Mouse (Mus musculus): Measurements from ENCODE around the gene S100a5. TPM values are rescaled to one million over a fixed set of nuclear protein-coding genes. Genes with fewer than 3 reads are reported as not detected.

Gene S100a5
- total and polyA plus RNA-seq, 3 experiments, result not detected

GRCm38 (mm10) chr3:90581141-90581540, 27.2 kb upstream of the S100a5 start:
- no peak for DNase-seq
- peaks cover 5% of the 10 kb centered on the region; the same call in 1 of the 2 replicates for H3K4me1 ChIP-seq (ENCODE audit: control insufficient read depth, insufficient read depth, low read length)
- no peak overlapping the region for H3K27ac ChIP-seq
- no peak overlapping the region for H3K4me3 ChIP-seq
- no peaks in the 10 kb centered on the region for H3K79me2 ChIP-seq (replicated peaks; ENCODE audit: control insufficient read depth, insufficient read depth, low read length)
- H3K27me3 ChIP-seq (ENCODE audit: control insufficient read depth, insufficient read depth, low read length), result no peaks in the 10 kb centered on the region
- TF ChIP-seq CTCF (IDR thresholded peaks at IDR 0.05), result no peak
- no peak for TF ChIP-seq EP300 (IDR thresholded peaks at IDR 0.05; ENCODE audit: insufficient read depth, low read depth, low read length)
- no peak for TF ChIP-seq POLR2A (IDR thresholded peaks at IDR 0.05; ENCODE audit: insufficient read depth, low read depth, low read length)
- intact Hi-C loops (cut with DNase I), result loop anchor here (5.0 kb wide), 1 partner anchor 126 kb away; no protein-coding TSS in a partner anchor
- WGBS, result 95% methylated on average over 5 of the region's 5 CpGs
- H3K36me3 ChIP-seq (ENCODE audit: control insufficient read depth, insufficient read depth, low read length), result no peaks in the 10 kb centered on the region
- H3K9ac ChIP-seq (ENCODE audit: low read depth, low read length), result no peak overlapping the region

- Histone ChIP-seq H3K36me3 (ENCODE audit: control insufficient read depth, insufficient read depth, low read length) (no peaks in the 10 kb centered on the region), H3K4me3 (no peak overlapping the region)
- intact Hi-C loops (cut with DNase I), result loop anchor here (5.0 kb wide), 1 partner anchor 125 kb away; no protein-coding TSS in a partner anchor
These were observed 26.2 kb upstream of the S100a5 start for GRCm38 (mm10) chr3:90582156-90582555.

DNA sequence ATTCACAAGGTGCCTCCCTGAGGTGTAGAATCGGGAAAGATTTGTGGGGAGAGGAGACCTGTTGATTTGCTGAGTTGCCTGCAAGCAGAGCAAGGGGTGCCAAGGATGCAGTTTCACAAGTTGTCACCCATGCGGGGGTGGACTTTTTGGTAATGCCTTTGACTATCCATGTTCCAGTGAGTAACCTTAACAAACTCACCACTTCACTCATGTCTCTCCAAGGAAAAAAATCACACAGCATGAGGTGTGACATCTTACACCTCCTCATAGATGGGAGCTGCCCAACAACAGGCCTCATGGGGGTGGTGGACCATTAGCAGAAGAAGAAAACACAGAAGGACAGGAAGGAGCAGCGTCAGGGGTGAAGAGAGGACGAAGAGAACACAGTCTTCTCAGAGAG, 25.8 kb upstream of the S100a5 start:
- intact Hi-C loops (cut with DNase I), result loop anchor here (5.0 kb wide), 1 partner anchor 125 kb away; no protein-coding TSS in a partner anchor
- DNase-seq, result no peak

More at GRCm38 (mm10) chr3:90582156-90582555, 26.2 kb upstream of the S100a5 start:
- Histone ChIP-seq H3K27me3 (ENCODE audit: control insufficient read depth, insufficient read depth, low read length) (no peaks in the 10 kb centered on the region), H3K79me2 (replicated peaks; ENCODE audit: control insufficient read depth, insufficient read depth, low read length) (no peaks in the 10 kb centered on the region), H3K9ac (ENCODE audit: low read depth, low read length) (no peak overlapping the region), H3K27ac (no peak overlapping the region), H3K4me1 (ENCODE audit: control insufficient read depth, insufficient read depth, low read length) (peaks cover 6% of the 10 kb centered on the region; the same call in 1 of the 2 replicates)
- no peak for DNase-seq
- WGBS, result 100% methylated on average over 1 of the region's 1 CpGs
- TF ChIP-seq CTCF (IDR thresholded peaks at IDR 0.05) (peak; percentile 56), POLR2A (IDR thresholded peaks at IDR 0.05; ENCODE audit: insufficient read depth, low read depth, low read length) (no peak), EP300 (IDR thresholded peaks at IDR 0.05; ENCODE audit: insufficient read depth, low read depth, low read length) (no peak)

DNA sequence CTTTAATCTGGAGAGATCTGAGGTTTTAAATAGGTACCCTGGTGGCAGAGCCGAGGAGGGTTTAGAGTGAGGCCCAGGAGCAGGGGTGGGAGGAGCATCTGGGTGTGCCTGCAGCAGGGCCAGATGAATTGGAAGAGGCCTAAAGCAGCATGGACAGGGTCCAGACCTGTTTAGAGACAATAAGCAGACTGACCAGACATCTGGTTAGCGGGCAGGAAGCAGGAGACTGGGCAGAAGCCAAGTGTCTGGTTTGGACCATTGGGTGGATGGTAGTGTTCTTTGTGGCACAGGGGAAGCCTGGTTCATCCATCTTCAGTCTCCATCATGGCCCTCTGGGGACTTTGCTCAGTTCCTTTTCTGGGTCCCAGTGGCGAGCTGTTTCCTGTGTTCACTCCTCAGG, 24.4 kb upstream of the S100a5 start:
- no peak overlapping the region for H3K4me3 ChIP-seq
- H3K27me3 ChIP-seq (ENCODE audit: control insufficient read depth, insufficient read depth, low read length), result no peaks in the 10 kb centered on the region
- WGBS, result 25% methylated on average over 3 of the region's 3 CpGs
- intact Hi-C loops (cut with DNase I), result loop anchor here (2.0 to 5.0 kb wide), 2 partner anchors 57 to 123 kb away; partner anchors contain the start of gene S100a14
- H3K4me1 ChIP-seq (ENCODE audit: control insufficient read depth, insufficient read depth, low read length), result peaks cover 11% of the 10 kb centered on the region
- TF ChIP-seq EP300 (IDR thresholded peaks at IDR 0.05; ENCODE audit: insufficient read depth, low read depth, low read length) (0 out of 2 replicates have a peak, but pooled peaks have one; percentile 45), POLR2A (IDR thresholded peaks at IDR 0.05; ENCODE audit: insufficient read depth, low read depth, low read length) (no peak), CTCF (IDR thresholded peaks at IDR 0.05) (peak; percentile 29)
- no peak overlapping the region for H3K9ac ChIP-seq (ENCODE audit: low read depth, low read length)
- H3K79me2 ChIP-seq (replicated peaks; ENCODE audit: control insufficient read depth, insufficient read depth, low read length), result no peaks in the 10 kb centered on the region
- H3K36me3 ChIP-seq (ENCODE audit: control insufficient read depth, insufficient read depth, low read length), result no peaks in the 10 kb centered on the region
- DNase-seq, result peak; percentile 60
- peak overlapping the region; percentile 41 for H3K27ac ChIP-seq

More for the DNA sequence above, 25.8 kb upstream of the S100a5 start:
- no peaks in the 10 kb centered on the region for H3K79me2 ChIP-seq (replicated peaks; ENCODE audit: control insufficient read depth, insufficient read depth, low read length)
- TF ChIP-seq POLR2A (IDR thresholded peaks at IDR 0.05; ENCODE audit: insufficient read depth, low read depth, low read length) (no peak), EP300 (IDR thresholded peaks at IDR 0.05; ENCODE audit: insufficient read depth, low read depth, low read length) (no peak), CTCF (IDR thresholded peaks at IDR 0.05) (no peak)
- peaks cover 7% of the 10 kb centered on the region for H3K4me1 ChIP-seq (ENCODE audit: control insufficient read depth, insufficient read depth, low read length)
- H3K27ac ChIP-seq, result no peak overlapping the region
- H3K36me3 ChIP-seq (ENCODE audit: control insufficient read depth, insufficient read depth, low read length), result no peaks in the 10 kb centered on the region
- no peaks in the 10 kb centered on the region for H3K27me3 ChIP-seq (ENCODE audit: control insufficient read depth, insufficient read depth, low read length)
- WGBS, result 93% methylated on average over 4 of the region's 4 CpGs
- no peak overlapping the region for H3K9ac ChIP-seq (ENCODE audit: low read depth, low read length)
- H3K4me3 ChIP-seq, result no peak overlapping the region

- H3K4me3 ChIP-seq, result no peak overlapping the region
- H3K36me3 ChIP-seq (ENCODE audit: control insufficient read depth, insufficient read depth, low read length), result no peaks in the 10 kb centered on the region
- peaks cover 11% of the 10 kb centered on the region for H3K4me1 ChIP-seq (ENCODE audit: control insufficient read depth, insufficient read depth, low read length)
- H3K9ac ChIP-seq (ENCODE audit: low read depth, low read length), result no peak overlapping the region
- H3K27ac ChIP-seq, result peak overlapping the region; percentile 81
- H3K27me3 ChIP-seq (ENCODE audit: control insufficient read depth, insufficient read depth, low read length), result no peaks in the 10 kb centered on the region
- intact Hi-C loops (cut with DNase I), result loop anchor here (1.0 to 5.0 kb wide), 4 partner anchors 30 to 93 kb away; partner anchors contain the start of genes S100a14, S100a7a and Snapin
- peak; percentile 64 to 74 for DNase-seq
- no peaks in the 10 kb centered on the region for H3K79me2 ChIP-seq (replicated peaks; ENCODE audit: control insufficient read depth, insufficient read depth, low read length)
- 29% methylated on average over 5 of the region's 5 CpGs for WGBS
- TF ChIP-seq EP300 (IDR thresholded peaks at IDR 0.05; ENCODE audit: insufficient read depth, low read depth, low read length) (peak; percentile 74; the same call in 1 of the 2 replicates), CTCF (IDR thresholded peaks at IDR 0.05) (peak; percentile 94), POLR2A (IDR thresholded peaks at IDR 0.05; ENCODE audit: insufficient read depth, low read depth, low read length) (no peak)
These were observed 22.7 kb upstream of the S100a5 start for GRCm38 (mm10) chr3:90585595-90585994.

- DNase-seq, result no peak
- 84% methylated on average over 15 of the region's 15 CpGs for WGBS
- Histone ChIP-seq H3K4me3 (no peak overlapping the region), H3K9ac (ENCODE audit: low read depth, low read length) (no peak overlapping the region), H3K27me3 (ENCODE audit: control insufficient read depth, insufficient read depth, low read length) (no peaks in the 10 kb centered on the region), H3K4me1 (ENCODE audit: control insufficient read depth, insufficient read depth, low read length) (peaks cover 11% of the 10 kb centered on the region), H3K27ac (peak overlapping the region; percentile 81), H3K36me3 (ENCODE audit: control insufficient read depth, insufficient read depth, low read length) (no peaks in the 10 kb centered on the region), H3K79me2 (replicated peaks; ENCODE audit: control insufficient read depth, insufficient read depth, low read length) (no peaks in the 10 kb centered on the region)
- TF ChIP-seq EP300 (IDR thresholded peaks at IDR 0.05; ENCODE audit: insufficient read depth, low read depth, low read length) (no peak), POLR2A (IDR thresholded peaks at IDR 0.05; ENCODE audit: insufficient read depth, low read depth, low read length) (no peak), CTCF (IDR thresholded peaks at IDR 0.05) (no peak; the same call in 1 of the 2 replicates)
- intact Hi-C loops (cut with DNase I), result loop anchor here (5.0 kb wide), 2 partner anchors 66 to 94 kb away; partner anchors contain the start of genes S100a7a and Snapin
These were observed 22.2 kb upstream of the S100a5 start for GRCm38 (mm10) chr3:90586016-90586643.
